Mouse (Mus musculus) gastrocnemius, postnatal 14 days (tissue): ENCODE results near the gene Rprml. TPM values are rescaled to one million over a fixed set of nuclear protein-coding genes. Genes with fewer than 3 reads are reported as not detected.

Experiments used
- total RNA-seq, 2 experiments: library from RNA; stranded (reverse); gene quantifications; 2 replicates each; pipeline ENCODE4 v1.2.3; 2021

The Rprml gene
- total RNA-seq, 2 experiments from 2014 or later: not detected

Other genes starting within 250 kb of the Rprml start
- 1 to 10 TPM; 7.9 to 9.3 TPM for gene Plekhm1, start 236.9 kb upstream of the Rprml start, total RNA-seq
- gene Lrrc37a, start 145.0 kb upstream of the Rprml start, total RNA-seq: not detected
- gene Gm884, start 28.4 kb upstream of the Rprml start, total RNA-seq: not detected
- not detected for gene Lyzl6, start 10.7 kb upstream of the Rprml start, total RNA-seq
- 10 to 100 TPM; 40.0 to 43.5 TPM for gene Gosr2, start 48.3 kb downstream of the Rprml start, total RNA-seq
- under 1 TPM in 1 of 2 experiments, not detected in 1; 0.09 TPM for gene Wnt9b, start 100.3 kb downstream of the Rprml start, total RNA-seq
- under 1 TPM in 1 of 2 experiments, not detected in 1; 0.18 TPM for gene Wnt3, start 124.6 kb downstream of the Rprml start, total RNA-seq